Comparison of ENCODE assay signal across 14 mouse cellular contexts in the genomic region with DNA sequence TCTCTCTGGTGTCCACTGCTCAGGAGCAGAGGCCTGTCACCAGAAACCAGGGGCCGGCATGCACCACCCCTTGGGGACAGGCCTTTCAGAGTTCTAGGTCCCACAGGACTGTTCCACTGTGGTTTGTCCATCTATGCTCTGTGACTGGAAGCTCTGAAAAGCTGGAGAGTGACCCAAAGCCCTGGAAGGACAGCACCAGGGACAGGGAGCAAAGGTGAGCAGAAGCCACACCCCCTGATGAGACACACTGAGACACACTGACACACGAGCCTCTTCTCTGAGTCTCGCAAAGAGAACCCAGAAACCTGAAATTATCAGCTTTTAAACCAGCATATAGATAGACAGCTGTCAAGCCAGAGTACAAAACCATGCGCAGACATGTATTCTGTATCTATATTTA.
"Had no signal": no experiment of that assay in that cellular context is flagged by ENCODE, and none has a peak within 500 bp of the region (broad histone marks: within the 10 kb centered on the region; RNA-seq: fewer than 3 reads in every experiment).

No protein-coding gene starts in this region.

- DNase-seq: kidney, postnatal 14 days; left cerebral cortex, postnatal 4 days; lung, embryonic 14.5 days; lung, postnatal 10 days; lung, postnatal 4 days; midbrain, embryonic 14.5 days; right cerebral cortex, adult 18-20 months; right cerebral cortex, postnatal 25 days; thymus, postnatal 36 days had no signal

- H3K9me3 ChIP-seq: limb, embryonic 13.5 days; midbrain, embryonic 10.5 days; neural tube, embryonic 15.5 days had no signal

- H3K27me3 ChIP-seq: neural tube, embryonic 15.5 days had no signal

- H3K27ac ChIP-seq: limb, embryonic 13.5 days; liver, embryonic 14.5 days; midbrain, embryonic 10.5 days; neural tube, embryonic 15.5 days had no signal

- H3K4me1 ChIP-seq: neural tube, embryonic 15.5 days had no signal

- H3K9ac ChIP-seq: limb, embryonic 13.5 days; liver, embryonic 14.5 days; lung, embryonic 14.5 days; neural tube, embryonic 15.5 days had no signal

- H3K4me3 ChIP-seq: limb, embryonic 13.5 days; midbrain, embryonic 10.5 days; myocyte; neural tube, embryonic 15.5 days had no signal

- H3K4me2 ChIP-seq: limb, embryonic 13.5 days; lung, embryonic 14.5 days; neural tube, embryonic 15.5 days had no signal
